ENCODE assay signal across 19 mouse cellular contexts in the genomic region with DNA sequence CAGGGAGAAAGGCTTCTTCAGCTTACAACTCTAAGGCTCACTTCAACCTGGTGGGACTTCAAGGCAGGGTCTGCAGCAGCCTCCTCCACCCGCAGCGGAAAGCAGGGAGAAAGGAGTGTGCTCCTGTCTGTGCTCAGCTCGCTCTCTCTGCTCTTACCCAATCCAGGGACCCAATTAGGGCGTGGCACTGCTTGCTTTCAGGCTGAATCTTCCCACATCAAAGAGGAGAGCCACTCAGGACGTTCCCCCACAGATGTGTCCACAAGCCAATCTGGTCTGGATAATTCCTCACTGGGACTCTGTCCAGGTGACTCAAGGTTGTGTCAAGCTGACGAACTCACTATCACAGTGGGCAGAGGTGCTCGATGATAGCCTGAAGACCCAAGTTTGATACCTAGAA.
"Had no signal": no experiment of that assay in that cellular context is flagged by ENCODE, and none has a peak within 500 bp of the region (broad histone marks: within the 10 kb centered on the region; RNA-seq: fewer than 3 reads in every experiment).

No protein-coding gene starts in this region.

- H3K27ac ChIP-seq: liver, embryonic 15.5 days; midbrain, embryonic 10.5 days; midbrain, embryonic 12.5 days; neural tube, embryonic 12.5 days had no signal

- H3K4me3 ChIP-seq: liver, embryonic 15.5 days; midbrain, embryonic 10.5 days; midbrain, embryonic 12.5 days; myocyte; neural tube, embryonic 12.5 days had no signal

- H3K9me3 ChIP-seq: liver, embryonic 15.5 days; midbrain, embryonic 10.5 days; midbrain, embryonic 12.5 days; neural tube, embryonic 12.5 days had no signal

- H3K36me3 ChIP-seq: liver, embryonic 15.5 days; midbrain, embryonic 10.5 days; midbrain, embryonic 12.5 days; neural tube, embryonic 12.5 days had no signal

- H3K4me2 ChIP-seq: liver, embryonic 15.5 days; lung, embryonic 14.5 days; midbrain, embryonic 12.5 days; neural tube, embryonic 12.5 days had no signal

- H3K27me3 ChIP-seq: neural tube, embryonic 12.5 days had no signal

- DNase-seq: lung, adult 18-20 months; lung, embryonic 14.5 days; lung, postnatal 10 days; lung, postnatal 4 days; midbrain, embryonic 14.5 days; retina, postnatal 1 day; right cerebral cortex, adult 18-20 months; right cerebral cortex, postnatal 25 days; right cerebral cortex, postnatal 4 days; spleen, adult 18-20 months; thymus, adult 18-20 months; thymus, postnatal 14 days; thymus, postnatal 36 days had no signal

- H3K9ac ChIP-seq: liver, embryonic 15.5 days; lung, embryonic 14.5 days; midbrain, embryonic 12.5 days; neural tube, embryonic 12.5 days had no signal

- ATAC-seq: midbrain, embryonic 16.5 days had no signal
